13 mouse cellular contexts compared by ENCODE assay signal in genomic region chr2:146324907-146325715, GRCm38 (mm10).
DNase-seq lines count a peak whose midpoint lies in the region; ATAC-seq and TF ChIP-seq lines count a peak whose summit lies in the region.
"Had no signal": no experiment of that assay in that cellular context is flagged by ENCODE, and none has a peak within 500 bp of the region (broad histone marks: within the 10 kb centered on the region; RNA-seq: fewer than 3 reads in every experiment).

No protein-coding gene starts in this region.

- H3K27me3 ChIP-seq in kidney, adult 2 months (replicated peaks; ENCODE audit: control insufficient read depth, insufficient read depth, low read length) = no peaks in the 10 kb centered on the region
- no peaks in the 10 kb centered on the region for H3K27me3 ChIP-seq in kidney, embryonic 15.5 days
- H3K27me3 ChIP-seq in embryonic facial prominence, embryonic 10.5 days (replicated peaks; ENCODE audit: low read depth, poor library complexity, severe bottlenecking) = no peaks in the 10 kb centered on the region; the same call in 1 of the 2 replicates
- H3K27me3 ChIP-seq in hindbrain, embryonic 13.5 days = peaks cover 6% of the 10 kb centered on the region; the same call in 1 of the 2 replicates
- H3K27me3 ChIP-seq in stomach, postnatal 0 days (ENCODE audit: control insufficient read depth, insufficient read depth, low read length) = no peaks in the 10 kb centered on the region
- H3K27me3 ChIP-seq: embryonic facial prominence, embryonic 13.5 days; liver, embryonic 15.5 days; Patski had no signal

- H3K9me3 ChIP-seq in kidney, embryonic 15.5 days (replicated peaks) = no peaks in the 10 kb centered on the region
- H3K9me3 ChIP-seq in embryonic facial prominence, embryonic 10.5 days = no peaks in the 10 kb centered on the region
- no peaks in the 10 kb centered on the region for H3K9me3 ChIP-seq in hindbrain, embryonic 13.5 days
- H3K9me3 ChIP-seq in stomach, postnatal 0 days (ENCODE audit: control insufficient read depth, low read length) = no peaks in the 10 kb centered on the region
- H3K9me3 ChIP-seq: embryonic facial prominence, embryonic 13.5 days; liver, embryonic 15.5 days had no signal

- H3K4me1 ChIP-seq in kidney, adult 2 months (ENCODE audit: control insufficient read depth, insufficient read depth, low read length) = peaks cover 6% of the 10 kb centered on the region
- H3K4me1 ChIP-seq in kidney, embryonic 15.5 days = no peaks in the 10 kb centered on the region
- peaks cover 39% of the 10 kb centered on the region for H3K4me1 ChIP-seq in embryonic facial prominence, embryonic 10.5 days
- H3K4me1 ChIP-seq in hindbrain, embryonic 13.5 days (replicated peaks) = peaks cover 29% of the 10 kb centered on the region
- no peaks in the 10 kb centered on the region for H3K4me1 ChIP-seq in stomach, postnatal 0 days (replicated peaks; ENCODE audit: control insufficient read depth, insufficient read depth)
- H3K4me1 ChIP-seq: embryonic facial prominence, embryonic 13.5 days; liver, embryonic 15.5 days had no signal

- peak; percentile 54 for DNase-seq in kidney, adult 2 months
- peak; percentile 65 for DNase-seq in embryonic facial prominence, embryonic 10.5 days (ENCODE audit: low spot score)
- peak; percentile 39 for DNase-seq in neural tube, embryonic 10.5 days (ENCODE audit: extremely low spot score, low spot score)
- no peak for DNase-seq in heart, adult 9 months (ENCODE audit: low spot score in 2 of 2)
- DNase-seq in stomach, postnatal 0 days (ENCODE audit: low spot score) = no peak
- no peak for DNase-seq in thymus, postnatal 4 days
- DNase-seq: kidney, adult 11 months; right cerebral cortex, postnatal 14 days had no signal

- no peaks in the 10 kb centered on the region for H3K36me3 ChIP-seq in kidney, adult 2 months (ENCODE audit: control insufficient read depth, insufficient read depth, low read length)
- H3K36me3 ChIP-seq in kidney, embryonic 15.5 days = no peaks in the 10 kb centered on the region
- peaks cover 4% of the 10 kb centered on the region; the same call in 1 of the 2 replicates for H3K36me3 ChIP-seq in embryonic facial prominence, embryonic 10.5 days (replicated peaks)
- no peaks in the 10 kb centered on the region for H3K36me3 ChIP-seq in hindbrain, embryonic 13.5 days
- no peaks in the 10 kb centered on the region for H3K36me3 ChIP-seq in stomach, postnatal 0 days (ENCODE audit: control insufficient read depth, insufficient read depth, low read length)
- H3K36me3 ChIP-seq: embryonic facial prominence, embryonic 13.5 days had no signal

- WGBS in kidney, adult 2 months = 75% methylated on average over 15 of the region's 15 CpGs
- 69% methylated on average over 15 of the region's 15 CpGs for WGBS in kidney, embryonic 15.5 days
- 19% methylated on average over 15 of the region's 15 CpGs for WGBS in embryonic facial prominence, embryonic 10.5 days
- 16% methylated on average over 15 of the region's 15 CpGs for WGBS in hindbrain, embryonic 13.5 days
- 61% methylated on average over 15 of the region's 15 CpGs for WGBS in stomach, postnatal 0 days

- ATAC-seq in kidney, embryonic 15.5 days (replicated peaks; ENCODE audit: low FRiP score) = no peak
- ATAC-seq in hindbrain, embryonic 13.5 days (ENCODE audit: low FRiP score) = peak; percentile 86
- no peak for ATAC-seq in stomach, postnatal 0 days (ENCODE audit: low FRiP score, low TSS enrichment)
- ATAC-seq: Patski had no signal

- no peak overlapping the region for H3K4me3 ChIP-seq in kidney, adult 2 months (ENCODE audit: insufficient read depth, low read depth, low read length)
- H3K4me3 ChIP-seq in kidney, embryonic 15.5 days (replicated peaks) = no peak overlapping the region
- H3K4me3 ChIP-seq in embryonic facial prominence, embryonic 10.5 days = peak overlapping the region; percentile 18; the same call in 1 of the 2 replicates
- H3K4me3 ChIP-seq in hindbrain, embryonic 13.5 days = no peak overlapping the region
- no peak overlapping the region for H3K4me3 ChIP-seq in stomach, postnatal 0 days (ENCODE audit: low read depth, low read length)
- H3K4me3 ChIP-seq: embryonic facial prominence, embryonic 13.5 days; liver, embryonic 15.5 days had no signal

- no peak for TF ChIP-seq POLR2A in kidney, adult 2 months (IDR thresholded peaks at IDR 0.05; ENCODE audit: low read depth, low read length)

- no peak for TF ChIP-seq EP300 in stomach, postnatal 0 days (optimal IDR thresholded peaks at IDR 0.05)

- TF ChIP-seq CTCF in kidney, adult 2 months (conservative IDR thresholded peaks at IDR 0.05; ENCODE audit: insufficient read depth, insufficient read length, low read depth, low read length) = no peak
- TF ChIP-seq CTCF in stomach, postnatal 0 days (IDR thresholded peaks at IDR 0.05; ENCODE audit: low read depth) = no peak

- H3K27ac ChIP-seq in kidney, adult 2 months (ENCODE audit: insufficient read depth, low read depth, low read length) = no peak overlapping the region
- no peak overlapping the region for H3K27ac ChIP-seq in kidney, embryonic 15.5 days
- peak overlapping the region; percentile 80 for H3K27ac ChIP-seq in embryonic facial prominence, embryonic 10.5 days (replicated peaks)
- H3K27ac ChIP-seq in hindbrain, embryonic 13.5 days = peak overlapping the region; percentile 87
- no peak overlapping the region for H3K27ac ChIP-seq in stomach, postnatal 0 days (replicated peaks)
- H3K27ac ChIP-seq: embryonic facial prominence, embryonic 13.5 days; liver, embryonic 15.5 days had no signal

- no peak overlapping the region for H3K4me2 ChIP-seq in kidney, embryonic 15.5 days
- peak overlapping the region; percentile 35 for H3K4me2 ChIP-seq in hindbrain, embryonic 13.5 days
- no peak overlapping the region for H3K4me2 ChIP-seq in stomach, postnatal 0 days (replicated peaks; ENCODE audit: low read depth)
- H3K4me2 ChIP-seq: embryonic facial prominence, embryonic 13.5 days; liver, embryonic 15.5 days had no signal

- no peak overlapping the region for H3K9ac ChIP-seq in kidney, embryonic 15.5 days
- H3K9ac ChIP-seq in hindbrain, embryonic 13.5 days = peak overlapping the region; percentile 65
- H3K9ac ChIP-seq in stomach, postnatal 0 days (ENCODE audit: low read length) = no peak overlapping the region
- H3K9ac ChIP-seq: embryonic facial prominence, embryonic 13.5 days; liver, embryonic 15.5 days had no signal

Comparison
In these comparisons a context has a peak if more than half of its experiments do, and no peak if none do; other contexts are left out.
1. DNase-seq: peak in kidney, adult 2 months (single experiment), embryonic facial prominence, embryonic 10.5 days (single experiment) and neural tube, embryonic 10.5 days (single experiment); none in heart, adult 9 months (0 of 2), stomach, postnatal 0 days (single experiment) and thymus, postnatal 4 days (single experiment).
2. H3K27ac ChIP-seq: peak in embryonic facial prominence, embryonic 10.5 days (single experiment) and hindbrain, embryonic 13.5 days (single experiment); none in kidney, adult 2 months (single experiment), kidney, embryonic 15.5 days (single experiment) and stomach, postnatal 0 days (single experiment).